Mouse (Mus musculus): ENCODE data around the gene Cda. TPM values are rescaled to one million over a fixed set of nuclear protein-coding genes. Genes with fewer than 3 reads are reported as not detected.

Gene Cda
- polyA plus RNA-seq, 1 experiment from 2014 or later = 7.6 TPM

Small RNA genes lying within 50 kb of the gene (microRNA-seq; reads per million reads assigned to microRNA genes)
- gene Gm27646 (ENCODE audit: borderline number of aligned reads) (0.68 reads per million, percentile 4 among the genes with 10 or more reads in this experiment), gene Mir7019 (ENCODE audit: borderline number of aligned reads) (0.47 reads per million)

Other genes with a start within 250 kb of the Cda start
- gene Hp1bp3, start 151.7 kb downstream of the Cda start, polyA plus RNA-seq (2014; fragmentation: Nextera tagmentation; extraction: Ambion mirVana) = 105 and 107 TPM in 2 replicates
- 0.24 and 0.31 TPM in 2 replicates for gene Sh2d5, start 117.6 kb downstream of the Cda start, polyA plus RNA-seq (2014; fragmentation: Nextera tagmentation; extraction: Ambion mirVana)
- 0.44 and 0.61 TPM in 2 replicates for gene Kif17, start 117.6 kb downstream of the Cda start, polyA plus RNA-seq (2014; fragmentation: Nextera tagmentation; extraction: Ambion mirVana)
- 269 and 310 TPM in 2 replicates for gene Ddost, start 63.3 kb downstream of the Cda start, polyA plus RNA-seq (2014; fragmentation: Nextera tagmentation; extraction: Ambion mirVana)
- gene Pink1, start 41.7 kb downstream of the Cda start, polyA plus RNA-seq (2014; fragmentation: Nextera tagmentation; extraction: Ambion mirVana) = 22.9 and 30.9 TPM in 2 replicates
- gene Fam43b, start 28.5 kb upstream of the Cda start, polyA plus RNA-seq (2014; fragmentation: Nextera tagmentation; extraction: Ambion mirVana) = 0.07 TPM in 1 of 2 replicates, not detected in the other
- 16.1 and 18.2 TPM in 2 replicates for gene Mul1, start 66.7 kb upstream of the Cda start, polyA plus RNA-seq (2014; fragmentation: Nextera tagmentation; extraction: Ambion mirVana)
- gene Camk2n1, start 86.3 kb upstream of the Cda start, polyA plus RNA-seq (2014; fragmentation: Nextera tagmentation; extraction: Ambion mirVana) = 1.2 and 1.4 TPM in 2 replicates

Measured in heart, embryonic 11.5 days (tissue).